Mouse (Mus musculus) brown adipose tissue, adult 24 weeks (tissue): ENCODE data around the gene Dlg4. TPM values are rescaled to one million over a fixed set of nuclear protein-coding genes. Genes with fewer than 3 reads are reported as not detected.

Experiments used
- H3K27ac ChIP-seq: fragments of 200-500 bp; replicated peaks from 2 replicates; pipeline ENCODE4 v1.5.1; 2012; ENCODE audit warnings: low read depth, mild to moderate bottlenecking, low read length
- H3K4me1 ChIP-seq: fragments of 200-500 bp; 2 replicates; pipeline ENCODE4 v1.6.1; 2012; ENCODE audit warnings: low read length, mixed read lengths; ENCODE audit not compliant: control insufficient read depth, insufficient read depth, insufficient read length
- H3K4me3 ChIP-seq: fragments of 200-500 bp; 2 replicates; pipeline ENCODE4 v1.5.1; 2012; ENCODE audit warnings: low read depth, mild to moderate bottlenecking, low read length, moderate library complexity; ENCODE audit not compliant: insufficient read depth
- polyA plus RNA-seq: library from polyadenylated mRNA; stranded (reverse); fragments of >200 nt; gene quantifications from 2 replicates; pipeline ENCODE4 v1.2.4, GENCODE M21; 2012; ENCODE audit not compliant: missing spikeins, insufficient read depth, insufficient read length

Dlg4 gene
- polyA plus RNA-seq, 1 experiment, result 2.7 TPM

DNA sequence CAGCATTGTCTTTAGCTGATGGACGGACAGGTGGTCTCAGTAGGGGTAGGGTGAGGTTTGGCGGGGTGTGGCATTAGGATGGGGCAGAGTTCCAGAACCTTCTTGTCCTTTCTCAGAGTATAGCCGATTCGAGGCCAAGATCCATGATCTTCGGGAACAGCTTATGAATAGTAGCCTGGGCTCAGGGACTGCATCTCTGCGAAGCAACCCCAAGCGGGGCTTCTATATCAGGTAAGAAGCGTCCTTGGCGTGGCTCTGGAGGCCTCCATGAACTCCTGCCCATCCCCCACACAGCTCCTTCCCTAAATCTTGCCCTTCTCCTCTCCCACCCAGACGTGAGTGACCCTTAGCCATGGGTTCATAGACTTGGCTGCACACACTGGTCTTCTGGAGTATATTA lies 22.9 kb downstream of the Dlg4 start:
- no peak overlapping the region for H3K27ac ChIP-seq
- H3K4me3 ChIP-seq, result no peak overlapping the region

DNA sequence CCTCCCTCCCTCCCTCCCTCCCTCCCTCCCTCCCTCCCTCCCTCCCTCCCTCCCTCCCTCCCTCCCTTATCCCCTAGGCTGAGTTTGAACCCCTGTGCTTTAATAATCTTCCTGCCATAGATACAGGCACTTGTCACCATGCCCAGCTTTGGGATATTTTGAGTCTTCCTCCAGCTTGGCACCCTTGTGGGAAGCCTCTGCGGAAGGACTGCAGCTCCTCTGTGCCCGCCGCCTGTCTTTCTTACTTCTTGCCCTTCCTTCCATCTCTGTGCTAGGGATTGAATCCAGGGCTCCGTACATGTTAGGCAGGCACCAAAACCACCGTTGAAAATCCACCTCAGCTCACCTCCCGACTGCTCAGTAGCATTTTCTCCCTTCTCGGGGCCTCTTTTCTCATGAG lies 23.4 kb downstream of the Dlg4 start:
- no peak overlapping the region for H3K4me3 ChIP-seq
- H3K27ac ChIP-seq, result no peak overlapping the region
- H3K4me1 ChIP-seq, result no peaks in the 10 kb centered on the region

More for the DNA sequence above, 22.9 kb downstream of the Dlg4 start:
- H3K4me1 ChIP-seq, result no peaks in the 10 kb centered on the region

DNA sequence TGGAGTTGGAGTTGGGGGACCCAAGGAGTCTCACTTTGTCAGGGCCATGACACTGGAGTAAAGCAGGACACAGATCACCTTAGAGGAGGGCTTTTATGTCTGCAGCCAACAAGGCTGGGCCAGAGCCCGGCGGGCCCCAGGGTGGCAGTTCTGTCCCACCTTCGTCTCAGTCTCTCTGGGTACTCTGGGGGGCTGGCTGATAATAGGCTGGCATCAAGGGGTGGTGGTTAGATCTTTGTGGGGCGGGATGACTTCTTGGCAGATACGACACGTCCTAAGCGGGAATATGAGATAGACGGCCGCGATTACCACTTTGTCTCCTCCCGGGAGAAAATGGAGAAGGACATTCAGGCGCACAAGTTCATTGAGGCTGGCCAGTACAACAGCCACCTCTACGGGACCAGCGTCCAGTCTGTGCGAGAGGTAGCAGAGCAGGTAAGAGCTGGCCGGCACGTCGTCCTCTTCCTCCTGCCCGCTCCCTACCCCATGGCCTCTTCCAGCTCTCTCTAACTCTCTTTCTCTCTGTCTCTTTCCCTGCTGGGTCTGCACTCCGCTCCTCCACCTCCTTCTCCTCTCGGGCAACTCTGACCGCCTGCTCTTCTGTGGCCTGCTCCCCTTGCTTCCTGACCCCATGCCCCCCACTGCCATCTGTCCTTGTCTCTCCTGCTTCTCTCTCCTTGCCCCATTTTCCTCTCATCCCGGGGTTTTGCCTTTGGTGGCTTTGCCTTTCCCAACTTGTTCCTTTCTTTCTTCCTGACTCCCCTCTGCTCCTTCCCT lies 25.8 kb downstream of the Dlg4 start:
- H3K27ac ChIP-seq, result no peak overlapping the region
- H3K4me1 ChIP-seq, result no peaks in the 10 kb centered on the region
- H3K4me3 ChIP-seq, result no peak overlapping the region

DNA sequence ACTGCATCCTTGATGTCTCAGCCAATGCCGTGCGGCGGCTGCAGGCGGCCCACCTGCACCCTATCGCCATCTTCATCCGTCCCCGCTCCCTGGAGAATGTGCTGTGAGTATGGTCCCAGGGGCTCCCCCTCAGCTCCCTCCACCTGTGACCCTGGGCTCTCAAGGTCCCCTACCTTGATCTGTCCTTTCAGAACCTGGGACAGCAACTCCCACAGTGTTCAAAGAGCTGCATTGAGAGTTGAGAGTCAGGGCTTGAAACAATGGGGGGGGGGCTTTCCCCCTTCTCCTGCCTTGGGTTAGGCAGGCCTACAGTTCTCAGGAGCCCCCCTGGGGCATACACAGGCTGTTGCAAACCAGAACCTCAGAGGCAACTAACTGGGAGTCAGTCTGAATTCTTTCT lies 26.9 kb downstream of the Dlg4 start:
- Histone ChIP-seq H3K4me1 (no peaks in the 10 kb centered on the region), H3K4me3 (no peak overlapping the region), H3K27ac (no peak overlapping the region)

DNA sequence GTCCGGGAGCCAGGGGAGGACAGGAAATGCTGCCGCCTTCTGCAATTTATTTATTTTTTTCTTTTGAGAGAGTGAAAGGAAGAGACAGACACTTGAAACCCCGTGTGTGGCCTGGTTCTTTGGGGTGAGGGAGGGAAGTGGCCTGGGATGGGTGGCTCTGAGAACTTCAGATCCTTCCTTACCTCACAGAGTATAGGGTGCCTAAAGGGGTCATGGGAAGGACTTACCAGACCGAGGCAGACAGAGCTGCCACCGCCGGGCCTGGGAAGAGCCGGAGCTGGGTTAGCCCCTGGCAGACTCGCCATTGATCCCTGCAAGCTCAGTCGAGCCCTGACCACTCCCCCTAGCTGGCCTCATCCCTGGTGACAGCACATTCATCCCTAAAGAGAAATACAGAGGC lies 28.7 kb downstream of the Dlg4 start:
- H3K27ac ChIP-seq, result no peak overlapping the region
- H3K4me1 ChIP-seq, result no peaks in the 10 kb centered on the region
- no peak overlapping the region for H3K4me3 ChIP-seq

DNA sequence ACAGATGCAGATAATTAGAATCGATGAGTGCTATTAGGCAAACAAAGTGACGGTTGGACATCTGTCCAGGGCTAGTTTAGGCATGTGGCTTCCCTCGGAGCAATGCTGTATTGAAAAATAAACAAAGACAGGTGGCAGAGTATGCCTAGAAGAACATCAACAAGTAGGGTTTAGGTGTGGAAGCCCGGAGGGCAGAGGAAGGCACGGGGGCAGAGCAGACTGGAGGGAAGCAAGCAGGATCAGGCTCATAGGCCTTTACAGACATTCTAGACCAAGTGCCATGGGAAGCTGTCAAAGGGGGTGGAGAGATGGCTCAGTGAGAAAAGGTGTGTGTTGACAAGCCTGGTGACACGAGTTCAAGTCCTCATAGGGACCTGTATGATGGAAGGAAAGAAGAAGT lies 32.6 kb downstream of the Dlg4 start:
- H3K4me1 ChIP-seq, result no peaks in the 10 kb centered on the region
- H3K27ac ChIP-seq, result no peak overlapping the region
- no peak overlapping the region for H3K4me3 ChIP-seq

DNA sequence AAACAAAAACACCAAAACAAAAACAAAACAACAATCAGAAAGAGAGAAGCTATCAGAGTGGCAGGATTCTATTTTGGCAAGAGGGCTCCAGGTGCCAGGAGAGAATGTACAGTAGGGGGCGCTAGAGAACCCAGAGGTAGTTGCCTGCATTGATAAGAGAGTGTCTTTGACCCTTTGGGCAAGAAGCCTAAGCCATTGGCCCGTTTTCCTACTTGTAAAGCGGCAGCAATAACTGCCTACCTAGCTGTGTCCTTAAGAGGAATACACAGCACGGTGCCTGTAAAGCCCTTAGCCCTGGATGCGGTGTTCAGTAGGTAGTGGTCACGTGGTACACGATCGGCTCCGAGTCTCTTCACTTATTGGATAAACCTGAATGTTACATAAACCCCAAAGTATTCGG lies 33.1 kb downstream of the Dlg4 start:
- Histone ChIP-seq H3K4me3 (no peak overlapping the region), H3K27ac (no peak overlapping the region), H3K4me1 (no peaks in the 10 kb centered on the region)

DNA sequence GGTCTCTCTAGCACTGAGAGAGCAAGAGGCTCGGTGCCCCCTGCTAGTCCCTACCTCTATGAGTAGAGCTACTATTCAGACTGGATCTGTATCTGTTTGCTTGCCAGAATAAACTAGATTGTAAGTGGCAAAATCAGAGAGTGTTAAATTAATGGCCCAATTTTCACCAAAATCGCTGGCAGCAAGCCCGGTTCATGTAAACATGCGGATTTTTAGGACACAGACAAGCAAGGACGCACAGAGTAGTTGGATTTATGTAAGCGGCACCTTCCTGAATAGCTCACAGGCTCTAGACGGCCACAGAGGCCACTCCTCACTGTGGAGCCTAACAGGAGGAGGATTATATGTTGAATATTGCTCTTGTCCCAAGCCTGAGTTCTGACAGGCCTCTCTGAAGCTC lies 36.4 kb downstream of the Dlg4 start:
- H3K4me3 ChIP-seq, result no peak overlapping the region
- no peak overlapping the region for H3K27ac ChIP-seq
- no peaks in the 10 kb centered on the region for H3K4me1 ChIP-seq

DNA sequence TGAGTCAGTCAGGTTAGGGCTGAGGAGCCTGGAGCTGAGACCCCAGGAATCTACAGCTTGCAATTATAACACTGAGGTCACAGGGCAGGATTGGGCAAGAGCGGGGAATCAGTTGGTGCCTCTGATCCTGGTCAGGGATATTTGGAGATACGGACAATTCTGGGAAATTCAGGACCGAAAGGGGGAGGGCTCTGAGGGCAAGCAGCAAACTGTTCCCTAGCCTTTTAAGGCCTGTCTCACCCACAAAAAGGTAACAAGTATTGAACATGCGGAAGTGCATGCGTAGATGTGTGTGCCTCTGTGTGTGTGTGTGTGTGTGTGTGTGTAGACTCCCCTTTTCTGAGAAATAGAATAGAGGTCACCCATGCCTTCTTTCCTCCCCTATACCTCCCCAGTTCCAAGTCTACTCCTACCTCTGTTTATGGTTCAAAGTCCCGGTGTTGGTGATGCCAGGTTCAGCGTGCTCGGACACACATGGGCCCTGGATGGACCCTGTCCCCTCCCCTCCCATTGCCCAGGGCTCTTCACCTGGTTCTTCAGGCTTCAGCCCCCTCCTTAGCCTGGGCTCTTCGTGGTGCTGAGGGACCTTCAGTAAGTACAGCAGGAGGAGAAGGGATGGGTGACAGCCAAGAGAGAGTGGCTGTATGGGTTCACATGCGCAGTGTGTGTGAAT lies 37.3 kb downstream of the Dlg4 start, which contains the start of gene Asgr1:
Gene Asgr1 (plus strand): TSS at position 188 of the 673 bp plus-strand sequence.
- H3K27ac ChIP-seq, result no peak within 1 kb of the TSS
- H3K4me1 ChIP-seq, result no peaks in the 10 kb centered on the region
- H3K4me3 ChIP-seq, result no peak within 1 kb of the TSS

DNA sequence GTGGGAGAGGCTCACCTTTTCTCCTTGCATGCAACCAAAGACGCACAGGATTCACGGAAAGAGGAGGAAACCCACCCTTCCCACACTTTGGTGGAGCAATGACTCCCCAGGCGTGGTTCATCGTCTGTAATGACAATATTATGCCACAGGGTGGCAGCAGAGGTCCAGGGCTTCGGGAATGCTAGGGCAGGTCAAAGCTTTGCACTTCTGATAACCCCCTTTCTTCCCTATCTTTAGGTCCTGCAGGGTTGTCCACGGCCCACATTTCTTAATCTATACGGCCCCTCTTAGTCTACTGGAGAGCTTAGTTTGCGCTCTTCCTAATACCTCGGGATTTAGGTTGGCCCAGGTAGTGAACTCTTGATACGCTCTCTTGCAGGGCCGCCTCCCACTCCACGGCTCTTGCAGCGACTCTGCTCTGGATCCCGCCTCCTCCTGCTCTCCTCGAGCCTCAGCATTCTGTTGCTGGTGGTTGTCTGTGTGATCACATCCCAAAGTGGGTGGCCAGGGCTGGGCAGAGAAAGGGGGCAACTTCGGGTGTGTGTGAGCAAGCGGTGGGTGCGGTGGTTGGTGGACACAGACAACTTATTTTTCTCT lies 39.0 kb downstream of the Dlg4 start:
- Histone ChIP-seq H3K4me3 (no peak overlapping the region), H3K27ac (no peak overlapping the region), H3K4me1 (no peaks in the 10 kb centered on the region)

DNA sequence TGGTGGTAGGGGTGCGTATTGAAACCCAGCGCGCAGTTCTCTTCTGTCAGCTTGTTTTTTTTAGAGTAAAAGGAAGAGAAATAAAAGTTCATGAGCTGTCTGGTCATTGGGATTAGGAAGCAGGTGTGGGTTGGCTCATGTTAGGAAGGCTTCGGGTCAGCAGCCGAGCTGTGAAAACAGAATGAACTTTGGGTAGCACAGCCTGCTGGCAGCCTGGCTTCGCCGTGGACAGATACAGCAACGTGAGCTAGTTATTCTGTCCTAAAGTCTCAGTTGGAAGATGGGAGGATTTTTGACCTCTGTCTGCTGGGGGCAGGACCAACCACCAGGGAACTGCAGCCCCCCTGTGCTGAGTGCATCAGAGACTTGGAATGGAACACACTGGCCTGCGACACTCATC lies 41.1 kb downstream of the Dlg4 start:
- Histone ChIP-seq H3K4me3 (no peak overlapping the region), H3K4me1 (no peaks in the 10 kb centered on the region), H3K27ac (no peak overlapping the region)

DNA sequence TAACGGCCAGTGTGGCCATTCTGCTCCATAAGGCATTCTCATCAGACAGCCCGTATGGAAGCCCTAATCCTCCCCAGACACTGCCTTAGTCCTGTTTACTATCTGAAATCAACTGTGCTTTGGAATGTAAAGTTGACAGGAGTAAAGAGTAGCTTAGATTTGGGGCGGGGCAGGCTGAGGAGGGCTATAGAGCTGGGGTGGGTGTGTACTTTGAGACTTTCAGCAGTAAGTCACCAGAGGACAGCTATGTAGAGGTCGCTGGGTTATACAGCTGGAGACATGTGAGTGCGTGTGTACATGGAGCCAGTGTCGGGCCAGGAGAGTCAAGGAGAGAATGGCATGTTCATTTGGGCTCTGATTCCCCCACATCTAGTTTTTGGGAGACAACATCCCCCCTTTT lies 43.2 kb downstream of the Dlg4 start:
- Histone ChIP-seq H3K27ac (no peak overlapping the region), H3K4me1 (no peaks in the 10 kb centered on the region), H3K4me3 (no peak overlapping the region)

DNA sequence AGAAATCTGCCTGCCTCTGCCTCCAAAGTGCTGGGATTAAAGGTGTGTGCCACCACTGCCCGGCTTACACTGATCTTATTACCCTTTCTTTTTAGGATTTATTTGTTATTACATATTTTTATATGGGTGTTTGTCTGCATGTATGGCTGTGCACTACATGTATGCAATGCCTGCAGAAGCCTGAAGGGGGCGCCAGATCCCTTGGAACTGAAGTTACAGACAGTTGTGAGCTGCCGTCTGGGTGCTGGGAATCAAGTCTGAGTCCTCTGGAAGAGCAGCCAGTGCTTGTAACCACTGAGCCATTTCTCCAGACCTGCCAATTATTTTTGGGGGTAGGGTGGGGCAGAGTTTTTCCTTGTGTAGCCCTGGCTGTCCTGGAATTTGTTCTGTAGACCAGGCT lies 46.3 kb downstream of the Dlg4 start:
- Histone ChIP-seq H3K27ac (no peak overlapping the region), H3K4me1 (no peaks in the 10 kb centered on the region), H3K4me3 (no peak overlapping the region)

DNA sequence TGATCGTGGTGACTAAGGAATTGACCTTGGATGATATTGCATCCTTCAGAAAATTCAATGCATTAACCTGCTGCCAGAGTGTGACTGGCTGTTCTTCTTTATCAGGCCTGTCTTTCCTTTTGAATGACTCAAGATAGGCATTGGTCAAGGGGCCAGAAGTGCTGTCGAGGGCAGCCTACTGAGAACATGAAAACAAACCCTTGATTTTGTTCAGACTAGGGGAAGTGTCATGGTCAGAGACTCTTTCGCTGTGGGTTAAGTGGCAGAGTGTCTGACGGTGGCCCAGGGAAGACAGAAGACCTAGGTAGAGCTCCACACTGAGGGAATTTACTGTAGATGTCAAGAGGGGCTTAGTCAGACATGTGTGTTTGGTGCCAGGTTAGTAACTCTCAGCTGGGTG lies 50.0 kb downstream of the Dlg4 start:
- Histone ChIP-seq H3K27ac (no peak overlapping the region), H3K4me1 (no peaks in the 10 kb centered on the region), H3K4me3 (no peak overlapping the region)

DNA sequence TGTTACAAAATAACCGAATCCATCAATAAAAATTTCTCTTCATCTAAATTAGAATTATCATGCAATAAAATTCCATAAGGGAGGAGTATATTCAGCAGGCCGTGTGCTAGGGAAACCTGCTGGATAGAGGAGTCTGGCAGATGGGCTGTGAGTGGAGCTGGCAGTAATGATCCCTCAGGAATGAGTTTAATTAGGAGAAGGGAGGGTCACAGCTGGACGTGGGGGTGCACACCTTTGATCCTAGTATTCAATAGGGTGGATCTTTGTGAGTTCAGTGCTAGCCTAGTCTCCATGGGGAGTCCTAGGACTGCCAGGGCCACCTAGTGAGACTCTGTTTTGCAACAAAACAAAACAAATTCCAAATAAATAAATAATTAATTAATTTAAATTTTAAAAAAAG lies 51.5 kb downstream of the Dlg4 start:
- Histone ChIP-seq H3K4me3 (no peak overlapping the region), H3K27ac (no peak overlapping the region)

DNA sequence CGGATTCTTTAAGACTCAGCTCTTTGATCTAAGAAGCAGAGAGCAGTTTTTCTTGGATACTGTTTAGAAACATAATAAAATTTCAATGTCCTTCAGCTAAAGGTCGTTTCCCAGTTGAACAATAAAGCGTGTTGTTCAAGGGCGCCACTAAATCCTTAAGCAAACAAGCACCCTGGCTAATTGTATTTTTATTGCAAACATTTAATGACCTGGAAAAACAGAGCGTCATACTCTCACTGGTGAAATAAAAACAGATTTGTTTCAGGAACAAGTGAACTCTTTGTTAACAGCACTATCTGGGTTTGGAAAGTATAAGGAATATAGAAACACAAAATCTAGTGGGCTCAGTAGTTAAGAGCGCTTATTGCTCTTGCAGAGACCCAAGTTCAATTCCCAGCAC lies 53.3 kb downstream of the Dlg4 start:
- no peaks in the 10 kb centered on the region for H3K4me1 ChIP-seq
- H3K4me3 ChIP-seq, result no peak overlapping the region
- no peak overlapping the region for H3K27ac ChIP-seq

More for the DNA sequence above, 51.5 kb downstream of the Dlg4 start:
- no peaks in the 10 kb centered on the region for H3K4me1 ChIP-seq
